In genomic region chr1:72428526-72428925, GRCm38 (mm10) we compare ENCODE assay signal across 16 mouse cellular contexts.
DNase-seq lines count a peak whose midpoint lies in the region; ATAC-seq and TF ChIP-seq lines count a peak whose summit lies in the region.
"Had no signal": no experiment of that assay in that cellular context is flagged by ENCODE, and none has a peak within 500 bp of the region (broad histone marks: within the 10 kb centered on the region; RNA-seq: fewer than 3 reads in every experiment).

No protein-coding gene starts in this region.

- no peak overlapping the region for H3K9ac ChIP-seq in liver, embryonic 11.5 days (ENCODE audit: low read depth, low read length)
- no peak overlapping the region for H3K9ac ChIP-seq in lung, embryonic 16.5 days (ENCODE audit: low read length)
- H3K9ac ChIP-seq in stomach, postnatal 0 days (ENCODE audit: low read length), result no peak overlapping the region
- H3K9ac ChIP-seq in forebrain, postnatal 0 days, result no peak overlapping the region
- H3K9ac ChIP-seq: embryonic facial prominence, embryonic 12.5 days had no signal

- H3K9me3 ChIP-seq in liver, embryonic 11.5 days (ENCODE audit: control insufficient read depth, low read length), result no peaks in the 10 kb centered on the region
- H3K9me3 ChIP-seq in lung, embryonic 16.5 days (ENCODE audit: control insufficient read depth, low read length), result no peaks in the 10 kb centered on the region
- no peaks in the 10 kb centered on the region for H3K9me3 ChIP-seq in stomach, postnatal 0 days (ENCODE audit: control insufficient read depth, low read length)
- no peaks in the 10 kb centered on the region for H3K9me3 ChIP-seq in forebrain, postnatal 0 days (ENCODE audit: low read length)
- H3K9me3 ChIP-seq: embryonic facial prominence, embryonic 12.5 days; limb, embryonic 10.5 days had no signal

- H3K36me3 ChIP-seq in liver, embryonic 11.5 days (ENCODE audit: control insufficient read depth, insufficient read depth, low read length), result no peaks in the 10 kb centered on the region
- no peaks in the 10 kb centered on the region for H3K36me3 ChIP-seq in lung, embryonic 16.5 days (ENCODE audit: control insufficient read depth, insufficient read depth, low read length)
- no peaks in the 10 kb centered on the region for H3K36me3 ChIP-seq in stomach, postnatal 0 days (ENCODE audit: control insufficient read depth, insufficient read depth, low read length)
- no peaks in the 10 kb centered on the region for H3K36me3 ChIP-seq in thymus, adult 2 months (ENCODE audit: control insufficient read depth, insufficient read depth, low read length)
- H3K36me3 ChIP-seq in forebrain, postnatal 0 days (ENCODE audit: insufficient read depth), result peaks cover 7% of the 10 kb centered on the region
- H3K36me3 ChIP-seq: embryonic facial prominence, embryonic 12.5 days; limb, embryonic 10.5 days had no signal

- peak; percentile 9 for DNase-seq in liver
- no peak for DNase-seq in liver, embryonic 11.5 days (ENCODE audit: low spot score)
- DNase-seq in stomach, postnatal 0 days (ENCODE audit: low spot score), result no peak
- no peak for DNase-seq in thymus, adult 2 months
- no peak for DNase-seq in urinary bladder, adult 2 months (ENCODE audit: low spot score)
- DNase-seq in forebrain, postnatal 0 days, result no peak
- DNase-seq: cerebellum, adult 11-12 months; gastrocnemius, postnatal 14 days; heart, postnatal 14 days had no signal

- ATAC-seq in liver, embryonic 11.5 days (replicated peaks; ENCODE audit: low FRiP score), result no peak
- peak; percentile 23; the same call in 1 of the 2 replicates for ATAC-seq in lung, embryonic 16.5 days (ENCODE audit: low read depth)
- peak; percentile 47; the same call in 1 of the 2 replicates for ATAC-seq in stomach, postnatal 0 days (ENCODE audit: low FRiP score, low TSS enrichment)
- ATAC-seq in forebrain, postnatal 0 days, result no peak
- ATAC-seq: CD4-positive, CD25-positive, alpha-beta regulatory T cell, adult 4 months; forebrain, embryonic 14.5 days; intestine, postnatal 0 days had no signal

- H3K4me2 ChIP-seq in liver, embryonic 11.5 days, result no peak overlapping the region
- no peak overlapping the region for H3K4me2 ChIP-seq in lung, embryonic 16.5 days (ENCODE audit: low read depth, low read length)
- H3K4me2 ChIP-seq in stomach, postnatal 0 days (replicated peaks; ENCODE audit: low read depth), result no peak overlapping the region
- no peak overlapping the region for H3K4me2 ChIP-seq in forebrain, postnatal 0 days (ENCODE audit: low read depth)
- H3K4me2 ChIP-seq: embryonic facial prominence, embryonic 12.5 days had no signal

- no peaks in the 10 kb centered on the region for H3K4me1 ChIP-seq in liver, embryonic 11.5 days (replicated peaks; ENCODE audit: control insufficient read depth, insufficient read depth, low read length)
- H3K4me1 ChIP-seq in bone marrow macrophage, adult 2 months (ENCODE audit: control insufficient read depth, insufficient read depth, low read length), result peaks cover 21% of the 10 kb centered on the region
- no peaks in the 10 kb centered on the region for H3K4me1 ChIP-seq in lung, embryonic 16.5 days (replicated peaks; ENCODE audit: control insufficient read depth, insufficient read depth, low read length)
- no peaks in the 10 kb centered on the region for H3K4me1 ChIP-seq in stomach, postnatal 0 days (replicated peaks; ENCODE audit: control insufficient read depth, insufficient read depth)
- H3K4me1 ChIP-seq in thymus, adult 2 months (replicated peaks; ENCODE audit: control insufficient read depth, insufficient read depth, low read length), result no peaks in the 10 kb centered on the region
- peaks cover 2% of the 10 kb centered on the region; the same call in 1 of the 2 replicates for H3K4me1 ChIP-seq in forebrain, postnatal 0 days (ENCODE audit: insufficient read depth)
- H3K4me1 ChIP-seq: embryonic facial prominence, embryonic 12.5 days had no signal

- WGBS in liver, embryonic 11.5 days, result 78% methylated on average over 8 of the region's 8 CpGs
- WGBS in lung, embryonic 16.5 days, result 80% methylated on average over 8 of the region's 8 CpGs
- WGBS in stomach, postnatal 0 days, result 82% methylated on average over 8 of the region's 8 CpGs
- WGBS in thymus, adult 2 months, result 92% methylated on average over 8 of the region's 8 CpGs
- 93% methylated on average over 8 of the region's 8 CpGs for WGBS in forebrain, postnatal 0 days

- no peaks in the 10 kb centered on the region for H3K27me3 ChIP-seq in liver, embryonic 11.5 days (replicated peaks; ENCODE audit: control insufficient read depth, insufficient read depth, low read length)
- no peaks in the 10 kb centered on the region for H3K27me3 ChIP-seq in lung, embryonic 16.5 days (ENCODE audit: control insufficient read depth, insufficient read depth, low read depth, low read length)
- H3K27me3 ChIP-seq in stomach, postnatal 0 days (ENCODE audit: control insufficient read depth, insufficient read depth, low read length), result no peaks in the 10 kb centered on the region
- no peaks in the 10 kb centered on the region for H3K27me3 ChIP-seq in thymus, adult 2 months (ENCODE audit: control insufficient read depth, insufficient read depth, low read length)
- no peaks in the 10 kb centered on the region for H3K27me3 ChIP-seq in forebrain, postnatal 0 days (ENCODE audit: insufficient read depth, low read length)
- H3K27me3 ChIP-seq: embryonic facial prominence, embryonic 12.5 days had no signal

- no peak overlapping the region for H3K4me3 ChIP-seq in liver, embryonic 11.5 days (ENCODE audit: low read depth, low read length)
- no peak overlapping the region for H3K4me3 ChIP-seq in bone marrow macrophage, adult 2 months (ENCODE audit: insufficient read depth, low read length)
- H3K4me3 ChIP-seq in lung, embryonic 16.5 days (ENCODE audit: low read length), result no peak overlapping the region
- H3K4me3 ChIP-seq in stomach, postnatal 0 days (ENCODE audit: low read depth, low read length), result no peak overlapping the region
- H3K4me3 ChIP-seq in thymus, adult 2 months (ENCODE audit: control insufficient read depth, insufficient read depth, low read length), result no peak overlapping the region
- no peak overlapping the region for H3K4me3 ChIP-seq in forebrain, postnatal 0 days (ENCODE audit: low read depth, low read length)
- H3K4me3 ChIP-seq: embryonic facial prominence, embryonic 12.5 days; limb, embryonic 10.5 days had no signal

- H3K27ac ChIP-seq in liver, embryonic 11.5 days (ENCODE audit: low read depth, low read length), result no peak overlapping the region
- peak overlapping the region; percentile 73 for H3K27ac ChIP-seq in bone marrow macrophage, adult 2 months (ENCODE audit: insufficient read depth, low read depth, low read length)
- H3K27ac ChIP-seq in lung, embryonic 16.5 days (ENCODE audit: low read length), result no peak overlapping the region
- H3K27ac ChIP-seq in stomach, postnatal 0 days (replicated peaks), result no peak overlapping the region
- H3K27ac ChIP-seq in thymus, adult 2 months (ENCODE audit: control insufficient read depth, insufficient read depth, low read length), result no peak overlapping the region
- no peak overlapping the region for H3K27ac ChIP-seq in forebrain, postnatal 0 days (ENCODE audit: low read depth, low read length)
- H3K27ac ChIP-seq: embryonic facial prominence, embryonic 12.5 days; limb, embryonic 10.5 days had no signal

- no peak for TF ChIP-seq CTCF in bone marrow macrophage, adult 2 months (IDR thresholded peaks at IDR 0.05; ENCODE audit: low read depth, low read length)
- TF ChIP-seq CTCF in stomach, postnatal 0 days (IDR thresholded peaks at IDR 0.05; ENCODE audit: low read depth), result no peak
- TF ChIP-seq CTCF in thymus, adult 2 months (IDR thresholded peaks at IDR 0.05; ENCODE audit: borderline replicate concordance, control insufficient read depth, extremely low read depth, insufficient read depth, low read length, poor library complexity), result no peak
- no peak for TF ChIP-seq CTCF in forebrain, postnatal 0 days (IDR thresholded peaks at IDR 0.05; ENCODE audit: low read depth)

- TF ChIP-seq EP300 in stomach, postnatal 0 days (optimal IDR thresholded peaks at IDR 0.05), result no peak

- TF ChIP-seq POLR2A in bone marrow macrophage, adult 2 months (IDR thresholded peaks at IDR 0.05; ENCODE audit: borderline replicate concordance, low read depth, low read length), result no peak
- TF ChIP-seq POLR2A in thymus, adult 2 months (IDR thresholded peaks at IDR 0.05; ENCODE audit: control insufficient read depth, extremely low read depth, insufficient read depth, low read length, poor library complexity), result no peak

Comparison
In these comparisons a context has a peak if more than half of its experiments do, and no peak if none do; other contexts are left out.
1. ATAC-seq: peak in lung, embryonic 16.5 days (single experiment) and stomach, postnatal 0 days (single experiment); none in liver, embryonic 11.5 days (single experiment) and forebrain, postnatal 0 days (single experiment).